Mouse (Mus musculus) MEL (cell line): ENCODE results near the gene Lsm2.
"Not testable (repeated sequence)": the region's sequence is repeated elsewhere in the genome, so short reads cannot be mapped to it uniquely, and the experiment has no call there.

Experiments used
- CTCF ChIP-seq, 3 experiments: IDR thresholded peaks in 2 of 3; conservative IDR thresholded peaks in 1 of 3; 2 replicates each; pipeline ENCODE4 v1.5.1; 2011 to 2012; ENCODE audit warnings: low read length in 3 of 3, low read depth in 2 of 3, mild to moderate bottlenecking in 2 of 3, improper control_type of control experiment in 1 of 3, inconsistent platforms in 1 of 3, mixed read lengths in 1 of 3, moderate library complexity in 1 of 3; ENCODE audit not compliant: control insufficient read depth in 1 of 3, insufficient read depth in 1 of 3, poor library complexity in 1 of 3, severe bottlenecking in 1 of 3
- MAX ChIP-seq: IDR thresholded peaks from 2 replicates; pipeline ENCODE4 v1.6.1; 2011; ENCODE audit warnings: low read length, improper control_type of control experiment
- MYB ChIP-seq: IDR thresholded peaks from 2 replicates; pipeline ENCODE4 v1.6.1; 2011; ENCODE audit warnings: mild to moderate bottlenecking, low read depth, low read length, improper control_type of control experiment
- MYC ChIP-seq: IDR thresholded peaks from 2 replicates; pipeline ENCODE4 v1.6.1; 2011; ENCODE audit warnings: low read depth, mild to moderate bottlenecking, low read length, improper control_type of control experiment, moderate library complexity
- POLR2A ChIP-seq, 2 experiments: IDR thresholded peaks; 2 replicates each; pipeline ENCODE4 v1.6.1; 2011 to 2012; ENCODE audit warnings: low read length in 2 of 2, mild to moderate bottlenecking in 2 of 2, control low read depth in 1 of 2, improper control_type of control experiment in 1 of 2, low read depth in 1 of 2, moderate library complexity in 1 of 2; ENCODE audit not compliant: control insufficient read depth in 1 of 2, insufficient read depth in 1 of 2, poor library complexity in 1 of 2
- SIN3A ChIP-seq: IDR thresholded peaks from 2 replicates; pipeline ENCODE4 v1.6.1; 2012; ENCODE audit warnings: low read length, improper control_type of control experiment, inconsistent platforms
- USF1 ChIP-seq: IDR thresholded peaks from 2 replicates; pipeline ENCODE4 v1.6.1; 2014; ENCODE audit warnings: low read depth, mild to moderate bottlenecking, inconsistent platforms, low read length, improper control_type of control experiment, moderate library complexity
- ZKSCAN1 ChIP-seq: IDR thresholded peaks from 2 replicates; pipeline ENCODE4 v1.6.1; 2012; ENCODE audit warnings: low read depth, mild to moderate bottlenecking, inconsistent platforms, low read length, improper control_type of control experiment, moderate library complexity
- ZNF384 ChIP-seq: IDR thresholded peaks from 2 replicates; pipeline ENCODE4 v1.6.1; 2012; ENCODE audit warnings: low read depth, mild to moderate bottlenecking, inconsistent platforms, low read length, improper control_type of control experiment

- TF ChIP-seq CTCF (IDR thresholded peaks at IDR 0.05 in 2 of 3, conservative IDR thresholded peaks at IDR 0.05 in 1 of 3; ENCODE audit: control insufficient read depth in 1 of 3, insufficient read depth in 1 of 3, low read depth in 2 of 3, low read length in 3 of 3, poor library complexity in 1 of 3, severe bottlenecking in 1 of 3); POLR2A (IDR thresholded peaks at IDR 0.05; ENCODE audit: control insufficient read depth in 1 of 2, insufficient read depth in 1 of 2, low read depth in 1 of 2, low read length in 2 of 2, poor library complexity in 1 of 2); MYC; ZKSCAN1; MYB; SIN3A; ZNF384; USF1; MAX: not testable (repeated sequence)
Measured at GRCm38 (mm10) chr17:34971694-34972068, 10.0 kb upstream of the Lsm2 start.
